In genomic region chr4:145066336-145067018, GRCm38 (mm10) we compare ENCODE assay signal across 15 mouse cellular contexts.
DNase-seq lines count a peak whose midpoint lies in the region; ATAC-seq lines count a peak whose summit lies in the region.
"Had no signal": no experiment of that assay in that cellular context is flagged by ENCODE, and none has a peak within 500 bp of the region (broad histone marks: within the 10 kb centered on the region; RNA-seq: fewer than 3 reads in every experiment).

No protein-coding gene starts in this region.

- H3K9ac ChIP-seq in hindbrain, embryonic 16.5 days (ENCODE audit: low read depth, low read length), result no peak overlapping the region
- no peak overlapping the region for H3K9ac ChIP-seq in hindbrain, embryonic 14.5 days
- no peak overlapping the region for H3K9ac ChIP-seq in neural tube, embryonic 12.5 days
- no peak overlapping the region for H3K9ac ChIP-seq in neural tube, embryonic 15.5 days (replicated peaks)
- no peak overlapping the region for H3K9ac ChIP-seq in neural tube, embryonic 13.5 days
- H3K9ac ChIP-seq: heart, embryonic 15.5 days; liver, embryonic 13.5 days had no signal

- no peaks in the 10 kb centered on the region for H3K9me3 ChIP-seq in hindbrain, embryonic 16.5 days (ENCODE audit: control insufficient read depth, low read length)
- no peaks in the 10 kb centered on the region for H3K9me3 ChIP-seq in hindbrain, embryonic 14.5 days (ENCODE audit: control insufficient read depth, low read length)
- no peaks in the 10 kb centered on the region for H3K9me3 ChIP-seq in neural tube, embryonic 12.5 days
- no peaks in the 10 kb centered on the region for H3K9me3 ChIP-seq in neural tube, embryonic 15.5 days (replicated peaks)
- no peaks in the 10 kb centered on the region for H3K9me3 ChIP-seq in neural tube, embryonic 13.5 days
- H3K9me3 ChIP-seq: heart, embryonic 15.5 days; liver, embryonic 13.5 days; megakaryocyte, embryonic 14.5 days had no signal

- peaks cover 45% of the 10 kb centered on the region for H3K36me3 ChIP-seq in hindbrain, embryonic 16.5 days (ENCODE audit: control insufficient read depth, insufficient read depth, low read length)
- H3K36me3 ChIP-seq in hindbrain, embryonic 14.5 days (replicated peaks; ENCODE audit: control insufficient read depth, insufficient read depth), result peaks cover 83% of the 10 kb centered on the region
- H3K36me3 ChIP-seq in neural tube, embryonic 12.5 days, result peaks cover 43% of the 10 kb centered on the region
- peaks cover 69% of the 10 kb centered on the region for H3K36me3 ChIP-seq in neural tube, embryonic 15.5 days
- peaks cover 68% of the 10 kb centered on the region for H3K36me3 ChIP-seq in neural tube, embryonic 13.5 days

- peak overlapping the region; percentile 55; the same call in 1 of the 2 replicates for H3K27ac ChIP-seq in hindbrain, embryonic 16.5 days (ENCODE audit: low read depth, low read length)
- no peak overlapping the region for H3K27ac ChIP-seq in hindbrain, embryonic 14.5 days
- no peak overlapping the region for H3K27ac ChIP-seq in neural tube, embryonic 12.5 days
- no peak overlapping the region for H3K27ac ChIP-seq in neural tube, embryonic 15.5 days (replicated peaks)
- H3K27ac ChIP-seq in neural tube, embryonic 13.5 days (replicated peaks), result 0 out of 2 replicates have a peak overlapping the region, but pooled peaks have one; percentile 5
- H3K27ac ChIP-seq: heart, embryonic 15.5 days; kidney, postnatal 0 days; liver, embryonic 13.5 days had no signal

- peak; percentile 32 to 84 for DNase-seq in adrenal gland, adult (ENCODE audit: inconsistent age in 2 of 2, low spot score in 1 of 2)
- DNase-seq in adrenal gland, postnatal 25 days, result no peak
- no peak for DNase-seq in hindbrain, embryonic 14.5 days (ENCODE audit: low spot score)
- DNase-seq in right cerebral cortex, postnatal 36 days (ENCODE audit: low spot score in 2 of 2), result no peak
- DNase-seq: cerebellum, adult 9-10 months; heart, adult 11 months; liver, embryonic 13.5 days had no signal

- no peaks in the 10 kb centered on the region for H3K4me1 ChIP-seq in hindbrain, embryonic 16.5 days (ENCODE audit: control insufficient read depth, insufficient read depth, low read depth, low read length)
- H3K4me1 ChIP-seq in hindbrain, embryonic 14.5 days (replicated peaks; ENCODE audit: control insufficient read depth, insufficient read depth, low read length), result no peaks in the 10 kb centered on the region
- H3K4me1 ChIP-seq in neural tube, embryonic 12.5 days, result peaks cover 9% of the 10 kb centered on the region
- 0 out of 2 replicates have a peak, but pooled peaks cover 3% of the 10 kb centered on the region for H3K4me1 ChIP-seq in neural tube, embryonic 15.5 days
- H3K4me1 ChIP-seq in neural tube, embryonic 13.5 days (replicated peaks), result peaks cover 15% of the 10 kb centered on the region
- H3K4me1 ChIP-seq: heart, embryonic 15.5 days; liver, embryonic 13.5 days had no signal

- H3K27me3 ChIP-seq in hindbrain, embryonic 16.5 days (replicated peaks; ENCODE audit: control insufficient read depth, insufficient read depth, low read length), result no peaks in the 10 kb centered on the region
- H3K27me3 ChIP-seq in hindbrain, embryonic 14.5 days (ENCODE audit: control insufficient read depth, insufficient read depth, low read length), result no peaks in the 10 kb centered on the region
- H3K27me3 ChIP-seq in neural tube, embryonic 12.5 days (replicated peaks), result no peaks in the 10 kb centered on the region
- H3K27me3 ChIP-seq in neural tube, embryonic 15.5 days (replicated peaks), result no peaks in the 10 kb centered on the region
- no peaks in the 10 kb centered on the region for H3K27me3 ChIP-seq in neural tube, embryonic 13.5 days
- H3K27me3 ChIP-seq: CH12.LX; heart, embryonic 15.5 days; liver, embryonic 13.5 days; megakaryocyte, embryonic 14.5 days had no signal

- H3K4me3 ChIP-seq in hindbrain, embryonic 16.5 days (ENCODE audit: low read length), result no peak overlapping the region
- H3K4me3 ChIP-seq in hindbrain, embryonic 14.5 days (replicated peaks; ENCODE audit: low read length), result no peak overlapping the region
- no peak overlapping the region for H3K4me3 ChIP-seq in neural tube, embryonic 12.5 days
- no peak overlapping the region for H3K4me3 ChIP-seq in neural tube, embryonic 15.5 days (replicated peaks)
- no peak overlapping the region for H3K4me3 ChIP-seq in neural tube, embryonic 13.5 days
- H3K4me3 ChIP-seq: heart, embryonic 15.5 days; liver, embryonic 13.5 days; megakaryocyte, embryonic 14.5 days had no signal

- no peak overlapping the region for H3K4me2 ChIP-seq in hindbrain, embryonic 16.5 days (ENCODE audit: low read length)
- no peak overlapping the region for H3K4me2 ChIP-seq in hindbrain, embryonic 14.5 days (replicated peaks)
- H3K4me2 ChIP-seq in neural tube, embryonic 12.5 days (replicated peaks), result no peak overlapping the region
- no peak overlapping the region for H3K4me2 ChIP-seq in neural tube, embryonic 15.5 days
- no peak overlapping the region for H3K4me2 ChIP-seq in neural tube, embryonic 13.5 days
- H3K4me2 ChIP-seq: heart, embryonic 15.5 days; liver, embryonic 13.5 days had no signal

- ATAC-seq in hindbrain, embryonic 16.5 days, result no peak
- no peak for ATAC-seq in hindbrain, embryonic 14.5 days (ENCODE audit: low FRiP score)
- peak; percentile 21; the same call in 1 of the 2 replicates for ATAC-seq in neural tube, embryonic 12.5 days (ENCODE audit: low FRiP score, low read depth)
- no peak for ATAC-seq in neural tube, embryonic 15.5 days (ENCODE audit: low FRiP score)
- no peak for ATAC-seq in neural tube, embryonic 13.5 days (ENCODE audit: low read depth)

- 48% methylated on average over 7 of the region's 7 CpGs for WGBS in hindbrain, embryonic 16.5 days
- WGBS in hindbrain, embryonic 14.5 days, result 50% methylated on average over 7 of the region's 7 CpGs
- 38% methylated on average over 7 of the region's 7 CpGs for WGBS in neural tube, embryonic 12.5 days
- WGBS in neural tube, embryonic 15.5 days, result 38% methylated on average over 7 of the region's 7 CpGs
- 41% methylated on average over 7 of the region's 7 CpGs for WGBS in neural tube, embryonic 13.5 days

Comparison
In these comparisons a context has a peak if more than half of its experiments do, and no peak if none do; other contexts are left out.
1. DNase-seq: peak in adrenal gland, adult (2 of 2); none in adrenal gland, postnatal 25 days (single experiment), hindbrain, embryonic 14.5 days (single experiment) and right cerebral cortex, postnatal 36 days (0 of 2).
2. H3K27ac ChIP-seq: peak in hindbrain, embryonic 16.5 days (single experiment) and neural tube, embryonic 13.5 days (single experiment); none in hindbrain, embryonic 14.5 days (single experiment), neural tube, embryonic 12.5 days (single experiment) and neural tube, embryonic 15.5 days (single experiment).